23 mouse cellular contexts compared by ENCODE assay signal in the genomic region with DNA sequence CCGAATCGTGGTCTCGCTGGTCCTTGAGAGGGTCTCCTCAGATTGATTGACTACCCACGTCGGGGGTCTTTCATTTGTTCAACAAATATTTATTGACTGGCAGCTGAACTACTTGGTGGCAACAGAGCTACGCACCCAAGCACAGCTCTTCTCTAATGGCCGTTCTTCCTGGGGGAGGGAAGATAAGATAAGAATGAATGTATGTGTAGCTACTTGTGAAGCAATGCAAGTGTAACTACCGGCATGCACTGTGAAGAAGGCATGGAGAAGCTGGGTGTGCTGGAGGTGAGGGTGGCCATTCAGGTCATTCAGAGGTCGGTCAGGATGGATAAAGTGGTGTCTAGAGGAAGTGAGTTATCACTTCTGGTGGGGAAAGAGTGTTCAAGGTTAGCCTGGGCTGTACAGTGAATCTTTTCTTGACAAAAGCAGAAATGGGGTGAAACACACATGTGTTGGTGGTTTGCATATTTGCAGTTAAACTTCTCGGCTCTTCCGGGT. TPM values are rescaled to one million over a fixed set of nuclear protein-coding genes. Genes with fewer than 3 reads are reported as not detected.
A peak's percentile ranks its signal among the peaks of the same experiment; 100 is the strongest.
DNase-seq lines count a peak whose midpoint lies in the region; ATAC-seq and TF ChIP-seq lines count a peak whose summit lies in the region.
"Had no signal": no experiment of that assay in that cellular context is flagged by ENCODE, and none has a peak within 500 bp of the region (broad histone marks: within the 10 kb centered on the region; RNA-seq: fewer than 3 reads in every experiment).

No protein-coding gene starts in this region.

- H3K4me3 ChIP-seq in kidney, adult 2 months (ENCODE audit: insufficient read depth, low read depth, low read length): no peak overlapping the region
- H3K4me3 ChIP-seq in MEL (ENCODE audit: control insufficient read depth in 1 of 2, insufficient read depth in 1 of 2, low read depth in 2 of 2, low read length in 2 of 2): no peak overlapping the region
- H3K4me3 ChIP-seq in stomach, postnatal 0 days (ENCODE audit: low read depth, low read length): no peak overlapping the region
- H3K4me3 ChIP-seq: embryonic facial prominence, embryonic 10.5 days; embryonic facial prominence, embryonic 12.5 days; forebrain, embryonic 13.5 days; forebrain, embryonic 15.5 days had no signal

- no peaks in the 10 kb centered on the region for H3K79me2 ChIP-seq in MEL (ENCODE audit: control insufficient read depth, insufficient read depth, low read length, poor library complexity)

- no peak for TF ChIP-seq POLR2A in kidney, adult 2 months (IDR thresholded peaks at IDR 0.05; ENCODE audit: low read depth, low read length)
- no peak for TF ChIP-seq POLR2A in MEL (IDR thresholded peaks at IDR 0.05; ENCODE audit: control insufficient read depth in 1 of 2, insufficient read depth in 1 of 2, low read depth in 1 of 2, low read length in 2 of 2, poor library complexity in 1 of 2)

- peak overlapping the region; percentile 80 for H3K27ac ChIP-seq in kidney, adult 2 months (ENCODE audit: insufficient read depth, low read depth, low read length)
- H3K27ac ChIP-seq in MEL (ENCODE audit: control insufficient read depth, low read depth, low read length): peak overlapping the region; percentile 8
- H3K27ac ChIP-seq in stomach, postnatal 0 days (replicated peaks): no peak overlapping the region
- H3K27ac ChIP-seq: embryonic facial prominence, embryonic 10.5 days; embryonic facial prominence, embryonic 12.5 days; forebrain, embryonic 13.5 days; forebrain, embryonic 15.5 days had no signal

- whole genome bisulfite sequencing in kidney, adult 2 months: 87% methylated on average over 11 of the region's 11 CpGs
- 72% methylated on average over 11 of the region's 11 CpGs for WGBS in stomach, postnatal 0 days

- H3K9me3 ChIP-seq in MEL (replicated peaks; ENCODE audit: insufficient read depth, low read length): no peaks in the 10 kb centered on the region
- no peaks in the 10 kb centered on the region for H3K9me3 ChIP-seq in stomach, postnatal 0 days (ENCODE audit: control insufficient read depth, low read length)
- H3K9me3 ChIP-seq: embryonic facial prominence, embryonic 10.5 days; embryonic facial prominence, embryonic 12.5 days; forebrain, embryonic 13.5 days; forebrain, embryonic 15.5 days; G1E had no signal

- peaks cover 33% of the 10 kb centered on the region for H3K4me1 ChIP-seq in kidney, adult 2 months (ENCODE audit: control insufficient read depth, insufficient read depth, low read length)
- H3K4me1 ChIP-seq in MEL (ENCODE audit: control insufficient read depth in 1 of 2, insufficient read depth in 2 of 2, low read length in 2 of 2): peaks cover 5 to 13% of the 10 kb centered on the region in 2 experiments
- no peaks in the 10 kb centered on the region for H3K4me1 ChIP-seq in stomach, postnatal 0 days (replicated peaks; ENCODE audit: control insufficient read depth, insufficient read depth)
- H3K4me1 ChIP-seq: embryonic facial prominence, embryonic 10.5 days; embryonic facial prominence, embryonic 12.5 days had no signal

- no peaks in the 10 kb centered on the region for H3K27me3 ChIP-seq in kidney, adult 2 months (replicated peaks; ENCODE audit: control insufficient read depth, insufficient read depth, low read length)
- H3K27me3 ChIP-seq in MEL (ENCODE audit: control insufficient read depth in 1 of 2, insufficient read depth in 2 of 2, low read length in 2 of 2): no peaks in the 10 kb centered on the region
- H3K27me3 ChIP-seq in stomach, postnatal 0 days (ENCODE audit: control insufficient read depth, insufficient read depth, low read length): no peaks in the 10 kb centered on the region
- H3K27me3 ChIP-seq: CH12.LX; embryonic facial prominence, embryonic 12.5 days; forebrain, embryonic 13.5 days; forebrain, embryonic 15.5 days had no signal

- TF ChIP-seq EP300 in MEL (IDR thresholded peaks at IDR 0.05; ENCODE audit: low read depth in 1 of 2, low read length in 2 of 2): peak; percentile 46 to 78; a peak in 3 of 4 replicates
- TF ChIP-seq EP300 in stomach, postnatal 0 days (optimal IDR thresholded peaks at IDR 0.05): no peak

- no peak for TF ChIP-seq CTCF in kidney, adult 2 months (conservative IDR thresholded peaks at IDR 0.05; ENCODE audit: insufficient read depth, insufficient read length, low read depth, low read length)
- no peak for TF ChIP-seq CTCF in MEL (IDR thresholded peaks at IDR 0.05 in 2 of 3, conservative IDR thresholded peaks at IDR 0.05 in 1 of 3; ENCODE audit: control insufficient read depth in 1 of 3, insufficient read depth in 1 of 3, low read depth in 2 of 3, low read length in 3 of 3, poor library complexity in 1 of 3, severe bottlenecking in 1 of 3)
- TF ChIP-seq CTCF in stomach, postnatal 0 days (IDR thresholded peaks at IDR 0.05; ENCODE audit: low read depth): no peak

- DNase-seq in kidney, adult 2 months: no peak
- DNase-seq in kidney, adult 18-20 months: no peak
- DNase-seq in MEL (ENCODE audit: low read depth, low spot score): peak; percentile 64
- DNase-seq in stomach, postnatal 0 days (ENCODE audit: low spot score): no peak
- DNase-seq in thymus, postnatal 25 days: no peak
- DNase-seq in embryo, embryonic 10.5 days (ENCODE audit: low spot score): no peak
- DNase-seq: adrenal gland, adult 2 months; adrenal gland, postnatal 10 days; adrenal gland, postnatal 25 days; cerebellum, adult 11 months; cerebellum, adult 18-20 months; cerebellum, adult 8-10 months; cerebellum, adult 9-11 months; cerebellum, postnatal 14 days; cerebellum, postnatal 36 days; forebrain, postnatal 0 days had no signal

- H3K4me2 ChIP-seq in stomach, postnatal 0 days (replicated peaks; ENCODE audit: low read depth): no peak overlapping the region
- H3K4me2 ChIP-seq: embryonic facial prominence, embryonic 12.5 days; forebrain, embryonic 13.5 days; forebrain, embryonic 15.5 days had no signal

- no peaks in the 10 kb centered on the region for H3K36me3 ChIP-seq in kidney, adult 2 months (ENCODE audit: control insufficient read depth, insufficient read depth, low read length)
- H3K36me3 ChIP-seq in MEL (ENCODE audit: control insufficient read depth in 1 of 2, insufficient read depth in 2 of 2, low read length in 2 of 2): peaks cover 0 to 4% of the 10 kb centered on the region in 2 experiments; a peak in 2 of 4 replicates
- no peaks in the 10 kb centered on the region for H3K36me3 ChIP-seq in stomach, postnatal 0 days (ENCODE audit: control insufficient read depth, insufficient read depth, low read length)
- H3K36me3 ChIP-seq: embryonic facial prominence, embryonic 10.5 days; embryonic facial prominence, embryonic 12.5 days; forebrain, embryonic 15.5 days; G1E had no signal

- ATAC-seq in stomach, postnatal 0 days (ENCODE audit: low FRiP score, low TSS enrichment): peak; percentile 40; the same call in 1 of the 2 replicates
- ATAC-seq: CD4-positive, CD25-positive, alpha-beta regulatory T cell, adult 4 months; forebrain, embryonic 13.5 days; forebrain, embryonic 15.5 days; forebrain, postnatal 0 days had no signal

- H3K9ac ChIP-seq in MEL (ENCODE audit: control insufficient read depth, low read depth, low read length, poor library complexity, severe bottlenecking): no peak overlapping the region; the same call in 1 of the 2 replicates
- H3K9ac ChIP-seq in stomach, postnatal 0 days (ENCODE audit: low read length): no peak overlapping the region
- H3K9ac ChIP-seq: embryonic facial prominence, embryonic 12.5 days; forebrain, embryonic 13.5 days; forebrain, embryonic 15.5 days; forebrain, postnatal 0 days had no signal

- TF ChIP-seq RAD21 in MEL (IDR thresholded peaks at IDR 0.05; ENCODE audit: low read depth, low read length): no peak

TF ChIP-seq in MEL, 35 proteins besides CTCF, POLR2A, EP300 and RAD21:
- TF ChIP-seq MAX (IDR thresholded peaks at IDR 0.05; ENCODE audit: low read length) (no peak), GATA1 (IDR thresholded peaks at IDR 0.05; ENCODE audit: low read depth, low read length) (peak; percentile 76), SIN3A (IDR thresholded peaks at IDR 0.05; ENCODE audit: low read length) (0 out of 2 replicates have a peak, but pooled peaks have one; percentile 13), MYB (IDR thresholded peaks at IDR 0.05; ENCODE audit: low read depth, low read length) (no peak), MAZ (IDR thresholded peaks at IDR 0.05; ENCODE audit: low read depth, low read length) (no peak), TBP (IDR thresholded peaks at IDR 0.05; ENCODE audit: low read depth, low read length) (0 out of 2 replicates have a peak, but pooled peaks have one; percentile 21), ZNF384 (IDR thresholded peaks at IDR 0.05; ENCODE audit: low read depth, low read length) (no peak), GABPA (IDR thresholded peaks at IDR 0.05; ENCODE audit: low read depth, low read length) (no peak), SMC3 (IDR thresholded peaks at IDR 0.05; ENCODE audit: low read depth, low read length) (no peak), NELFE (IDR thresholded peaks at IDR 0.05; ENCODE audit: low read depth, low read length) (no peak), TCF12 (IDR thresholded peaks at IDR 0.05; ENCODE audit: low read depth, low read length) (0 out of 2 replicates have a peak, but pooled peaks have one; percentile 46), ETS1 (IDR thresholded peaks at IDR 0.05; ENCODE audit: low read depth, low read length) (no peak; the same call in 1 of the 2 replicates), RCOR1 (IDR thresholded peaks at IDR 0.05; ENCODE audit: low read depth, low read length) (no peak), USF2 (IDR thresholded peaks at IDR 0.05; ENCODE audit: borderline replicate concordance in 1 of 2, insufficient read depth in 1 of 2, low read depth in 1 of 2, low read length in 2 of 2) (no peak)
TF ChIP-seq in MEL: peak in this region for 4.

RNA-seq across cellular contexts. Expression of gene Degs1, which starts 16.5 kb away (rescaled TPM):
- 137 and 158 TPM in 2 replicates for polyA plus RNA-seq in kidney, adult 2 months (2012; rRNA removed)
- 40.3 and 46.3 TPM in 2 replicates for total RNA-seq in MEL (2012; rRNA removed)
- polyA plus RNA-seq in MEL (2012; ENCODE audit: insufficient read depth in 1 of 2, insufficient read length in 2 of 2, low read depth in 1 of 2, low replicate concordance in 2 of 2, missing spikeins in 1 of 2): 10 to 100 TPM in 1 of 2 experiments, not detected in 1; 54.3 TPM
- 214 and 223 TPM in 2 replicates for polyA plus RNA-seq in stomach, postnatal 0 days (2015; fragmentation: Nextera tagmentation; extraction: Ambion mirVana)
